Mouse (Mus musculus): ENCODE data around the gene Clstn1.

Gene Clstn1

GRCm38 (mm10) chr4:149586044-149586782 is at the start of gene Clstn1:
Clstn1 (plus strand) TSS chr4:149586468.
- DNase-seq (ENCODE audit: low spot score in 2 of 2) = peak in 1 of 2 experiments; percentile 51

DNA sequence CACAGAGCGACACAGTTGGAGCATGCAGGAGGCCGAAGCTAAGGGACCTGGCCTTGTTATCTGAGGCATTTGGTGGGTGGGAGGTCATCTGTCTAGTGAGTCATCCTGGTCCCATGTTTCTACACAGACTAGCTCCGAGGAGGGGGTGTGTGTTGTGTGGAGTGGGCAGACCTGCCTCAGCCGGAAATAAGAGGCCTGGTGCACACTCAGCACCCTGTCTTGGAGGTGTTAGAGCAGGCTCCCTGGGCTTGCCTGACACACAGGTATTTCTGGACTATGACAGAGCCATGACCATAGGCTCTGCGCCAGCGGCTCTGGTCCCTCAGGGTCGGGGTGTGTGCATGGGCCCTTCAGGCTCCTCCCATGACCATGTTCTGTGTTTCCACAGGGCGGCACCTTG is 46.8 kb upstream of the Clstn1 start:
- DNase-seq (ENCODE audit: low spot score in 2 of 2) = peak; percentile 44 to 66

GRCm38 (mm10) chr4:149541935-149542334 is 44.3 kb upstream of the Clstn1 start:
- no peak for DNase-seq (ENCODE audit: low spot score in 2 of 2)

DNA sequence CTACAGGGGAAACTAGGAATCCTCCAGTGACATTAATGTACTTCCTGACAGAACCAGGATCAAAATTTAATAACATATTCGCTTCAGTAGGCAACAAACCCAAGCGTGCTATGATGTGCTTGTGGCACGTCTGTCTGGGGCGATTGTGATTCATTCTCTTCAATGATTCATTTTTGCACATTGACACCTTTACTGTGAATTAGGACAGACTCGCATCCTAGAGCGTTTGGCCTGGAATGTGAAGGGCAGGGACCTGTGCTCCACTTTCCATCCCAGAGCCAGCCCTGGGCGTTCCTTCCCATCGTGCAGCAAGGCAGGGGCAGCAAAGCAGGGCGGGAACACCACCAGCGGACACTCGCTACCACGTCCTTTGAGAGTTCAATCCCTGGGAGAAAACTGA is 43.8 kb upstream of the Clstn1 start:
- no peak for DNase-seq (ENCODE audit: low spot score in 2 of 2)

- peak; percentile 62 to 64 for DNase-seq (ENCODE audit: low spot score in 2 of 2)
Observed at GRCm38 (mm10) chr4:149542927-149543553, 43.2 kb upstream of the Clstn1 start.

GRCm38 (mm10) chr4:149544892-149545291 is 41.4 kb upstream of the Clstn1 start:
- DNase-seq (ENCODE audit: low spot score in 2 of 2) = no peak

DNA sequence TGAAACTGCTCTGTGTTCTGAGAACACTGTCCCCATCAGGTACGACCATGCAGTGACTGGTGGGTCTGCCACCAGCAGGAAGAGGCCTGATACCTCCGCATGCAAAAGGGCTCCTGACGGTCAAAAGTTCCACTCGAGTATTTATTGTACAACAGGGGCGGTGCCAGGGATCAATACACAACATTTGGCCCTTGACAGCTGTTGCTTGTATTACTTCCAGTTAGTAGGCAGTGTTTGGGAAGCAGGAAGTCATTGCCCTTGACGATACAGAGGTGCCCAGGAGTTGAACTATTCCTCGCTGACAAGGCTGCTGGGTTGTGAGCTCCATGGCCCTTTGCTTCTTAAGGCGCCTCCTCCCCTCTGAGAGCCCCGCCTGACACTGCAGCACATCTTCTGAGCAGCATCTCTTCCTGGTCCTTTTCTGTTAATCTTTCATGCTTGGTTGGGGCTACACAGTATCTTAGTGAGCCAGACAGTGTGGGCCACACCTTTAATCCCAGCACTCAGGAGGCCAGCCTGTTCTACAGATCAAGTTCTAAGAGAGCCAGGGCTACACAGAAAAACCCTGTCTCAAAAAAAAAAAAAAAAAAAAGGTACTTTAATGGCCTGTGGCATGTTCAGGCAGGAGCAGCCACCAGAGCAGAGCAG is 39.3 kb upstream of the Clstn1 start:
- no peak for DNase-seq (ENCODE audit: low spot score in 2 of 2)

GRCm38 (mm10) chr4:149547523-149547922 is 38.7 kb upstream of the Clstn1 start:
- peak; percentile 22 to 34 for DNase-seq (ENCODE audit: low spot score in 2 of 2)

DNA sequence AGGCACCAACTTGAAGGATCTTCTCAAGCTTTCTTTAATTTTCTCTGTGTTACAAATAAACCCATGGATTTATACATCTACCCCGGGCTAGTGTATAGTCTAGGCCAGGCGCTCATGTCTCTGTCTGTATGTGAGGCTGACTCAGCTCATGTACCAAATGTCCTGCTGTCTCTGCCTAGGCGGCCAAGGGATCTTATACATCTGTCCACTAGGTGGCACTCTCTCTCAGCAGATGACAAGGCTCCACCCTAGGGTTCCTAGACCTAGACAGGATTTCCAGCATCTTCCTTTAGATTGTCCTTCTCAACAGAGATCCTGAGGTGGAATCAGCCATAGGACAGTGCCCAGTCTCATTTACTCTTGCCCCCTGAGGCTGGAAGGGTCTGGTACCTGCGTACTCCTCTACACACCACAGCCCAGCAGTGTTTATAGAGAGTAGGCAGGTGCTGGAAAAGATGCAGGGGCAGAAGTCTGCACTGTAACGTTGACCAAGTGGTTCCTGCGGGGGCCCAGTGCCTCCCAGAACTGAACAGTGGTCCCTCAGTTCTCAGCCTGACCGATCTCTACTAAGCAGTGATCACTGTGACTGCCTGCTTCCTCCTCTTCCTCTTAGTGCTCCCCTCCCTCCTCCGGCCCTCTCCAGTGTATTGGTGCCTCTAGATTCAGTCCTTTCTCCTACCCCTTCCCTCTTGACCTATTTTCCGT is 36.9 kb upstream of the Clstn1 start:
- peak; percentile 52 to 73 for DNase-seq (ENCODE audit: low spot score in 2 of 2)

DNA sequence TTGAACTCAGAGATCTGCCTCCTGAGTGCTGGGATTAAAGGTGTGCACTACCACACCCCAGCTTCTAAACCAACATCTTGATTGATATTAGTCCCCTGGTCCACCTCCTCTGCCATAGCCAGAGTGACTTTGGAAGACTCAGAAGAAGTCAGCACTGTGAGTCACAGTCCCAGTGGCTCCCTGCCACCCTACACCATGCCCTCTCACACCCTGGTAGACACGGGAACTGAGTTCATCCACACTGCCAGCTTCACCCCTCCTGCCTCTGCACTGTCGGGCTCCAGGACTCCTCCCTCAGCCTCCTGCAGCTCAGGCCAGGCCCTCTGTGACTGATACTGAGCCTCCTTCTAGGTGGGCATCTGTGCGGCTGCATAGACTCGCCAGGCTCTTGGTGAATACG is 35.4 kb upstream of the Clstn1 start:
- no peak for DNase-seq (ENCODE audit: low spot score in 2 of 2)

- DNase-seq (ENCODE audit: low spot score in 2 of 2) = no peak
Observed at GRCm38 (mm10) chr4:149551696-149552095, 34.6 kb upstream of the Clstn1 start.

DNA sequence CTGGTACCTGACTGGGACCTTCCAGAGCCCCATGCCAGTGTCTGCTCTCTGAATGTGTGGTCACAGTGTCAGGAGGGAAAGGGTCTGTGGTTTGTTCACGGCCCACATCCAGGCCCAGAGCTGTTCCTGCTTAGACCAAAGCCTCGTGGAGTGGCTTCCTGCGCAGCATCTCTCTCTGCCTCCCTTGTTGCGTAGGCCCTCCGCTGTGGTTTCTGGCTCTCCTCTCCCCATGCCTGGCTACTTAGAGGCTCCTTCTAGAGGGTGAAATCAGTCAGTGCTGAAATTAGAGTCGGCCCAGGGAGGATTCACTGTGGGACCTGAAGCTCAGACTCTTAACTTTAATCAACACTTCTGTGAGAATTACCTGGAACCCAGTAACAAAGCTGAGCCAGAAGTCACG is 32.4 kb upstream of the Clstn1 start:
- no peak for DNase-seq (ENCODE audit: low spot score in 2 of 2)

GRCm38 (mm10) chr4:149556111-149556510 is 30.2 kb upstream of the Clstn1 start:
- DNase-seq (ENCODE audit: low spot score in 2 of 2) = no peak

DNA sequence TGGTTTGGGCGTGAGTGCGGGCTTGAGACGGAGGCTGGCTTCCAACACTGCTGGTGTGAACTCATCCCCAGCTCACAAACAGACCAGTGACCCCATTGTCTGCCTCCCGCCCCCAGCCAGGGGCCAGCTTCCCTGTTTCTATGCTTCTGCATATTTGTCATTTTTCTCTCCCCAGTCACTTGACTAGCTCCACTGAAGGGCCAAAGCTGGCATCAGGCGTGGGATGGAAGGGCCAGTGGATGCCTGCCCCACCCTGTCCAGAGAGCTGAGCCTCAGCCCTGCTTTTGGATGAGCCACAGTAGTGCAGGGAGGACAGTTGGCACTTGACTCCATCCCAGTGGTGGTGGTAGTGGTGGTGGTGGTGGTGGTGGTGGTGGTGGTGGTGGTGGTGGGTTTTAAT is 28.4 kb upstream of the Clstn1 start:
- no peak for DNase-seq (ENCODE audit: low spot score in 2 of 2)

- DNase-seq (ENCODE audit: low spot score in 2 of 2) = no peak
Observed at GRCm38 (mm10) chr4:149558389-149558788, 27.9 kb upstream of the Clstn1 start.

- DNase-seq (ENCODE audit: low spot score in 2 of 2) = no peak
Observed at GRCm38 (mm10) chr4:149561392-149561791, 24.9 kb upstream of the Clstn1 start.

DNA sequence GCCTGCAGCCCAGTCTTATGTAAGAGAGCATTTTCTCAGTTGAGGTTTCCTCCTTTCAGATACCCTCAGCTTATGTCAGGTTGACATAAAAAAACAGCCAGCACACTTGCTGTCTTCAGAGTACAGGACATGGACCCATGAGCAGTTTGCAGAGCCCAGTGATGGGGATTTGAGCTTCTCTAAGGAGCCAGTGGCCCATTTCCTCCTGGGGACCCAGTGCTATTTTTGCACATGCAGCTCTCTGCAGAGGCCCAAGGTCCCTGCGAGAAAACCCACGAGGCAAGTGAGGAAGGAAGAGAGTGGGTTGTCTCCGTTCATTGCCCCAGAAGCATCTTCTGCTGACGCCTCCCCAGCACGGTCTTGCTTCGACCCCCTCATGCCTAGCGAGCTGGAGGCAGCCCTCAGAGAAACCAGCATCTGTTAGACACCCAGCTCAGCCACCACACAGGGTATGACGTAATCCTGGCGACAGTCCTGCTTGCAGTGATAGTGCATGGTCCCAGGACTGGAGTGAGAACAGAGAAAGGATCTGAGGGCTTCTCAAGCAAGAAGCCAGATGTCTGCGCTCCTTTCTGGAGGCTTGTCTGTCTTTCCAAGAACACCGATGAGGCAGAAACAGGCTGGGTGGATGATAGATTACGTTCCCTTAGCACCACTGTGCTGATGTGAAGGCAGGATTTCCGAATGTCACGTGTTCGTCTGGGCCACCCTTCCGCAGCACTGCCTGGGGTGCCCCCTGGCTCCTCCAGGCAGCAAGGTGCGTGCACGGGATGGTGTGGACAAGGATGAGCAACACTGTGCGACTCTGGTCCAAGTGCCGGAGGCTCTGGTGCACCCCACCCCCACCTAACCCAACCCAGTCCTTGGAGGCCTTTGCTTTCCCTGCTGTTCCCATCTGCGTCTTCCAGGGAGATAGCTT is 24.0 kb upstream of the Clstn1 start:
- no peak for DNase-seq (ENCODE audit: low spot score in 2 of 2)

DNA sequence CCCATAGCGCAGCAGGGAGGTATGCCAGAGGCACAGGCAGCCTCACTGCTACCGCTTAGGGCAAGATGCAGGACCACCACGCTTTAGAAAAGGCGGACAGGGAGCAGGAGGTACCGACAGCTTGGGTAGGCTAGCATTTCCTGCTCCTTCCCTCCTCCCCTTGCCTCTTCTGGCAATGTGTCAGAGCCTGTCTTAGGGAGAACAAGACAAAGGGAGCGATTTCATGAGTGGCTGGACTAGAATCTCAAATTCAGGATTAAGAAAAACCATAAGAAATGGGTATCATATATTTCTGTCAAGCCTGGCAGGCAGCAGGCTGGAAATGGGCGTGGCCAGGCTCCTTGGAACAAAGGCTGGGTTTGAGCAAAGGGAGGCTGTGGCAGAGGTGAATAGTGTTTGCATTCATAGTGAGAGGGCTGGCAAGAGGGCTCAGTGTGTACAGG is 23.3 kb upstream of the Clstn1 start:
- no peak for DNase-seq (ENCODE audit: low spot score in 2 of 2)

GRCm38 (mm10) chr4:149563941-149564361 is 22.3 kb upstream of the Clstn1 start:
- no peak for DNase-seq (ENCODE audit: low spot score in 2 of 2)

DNA sequence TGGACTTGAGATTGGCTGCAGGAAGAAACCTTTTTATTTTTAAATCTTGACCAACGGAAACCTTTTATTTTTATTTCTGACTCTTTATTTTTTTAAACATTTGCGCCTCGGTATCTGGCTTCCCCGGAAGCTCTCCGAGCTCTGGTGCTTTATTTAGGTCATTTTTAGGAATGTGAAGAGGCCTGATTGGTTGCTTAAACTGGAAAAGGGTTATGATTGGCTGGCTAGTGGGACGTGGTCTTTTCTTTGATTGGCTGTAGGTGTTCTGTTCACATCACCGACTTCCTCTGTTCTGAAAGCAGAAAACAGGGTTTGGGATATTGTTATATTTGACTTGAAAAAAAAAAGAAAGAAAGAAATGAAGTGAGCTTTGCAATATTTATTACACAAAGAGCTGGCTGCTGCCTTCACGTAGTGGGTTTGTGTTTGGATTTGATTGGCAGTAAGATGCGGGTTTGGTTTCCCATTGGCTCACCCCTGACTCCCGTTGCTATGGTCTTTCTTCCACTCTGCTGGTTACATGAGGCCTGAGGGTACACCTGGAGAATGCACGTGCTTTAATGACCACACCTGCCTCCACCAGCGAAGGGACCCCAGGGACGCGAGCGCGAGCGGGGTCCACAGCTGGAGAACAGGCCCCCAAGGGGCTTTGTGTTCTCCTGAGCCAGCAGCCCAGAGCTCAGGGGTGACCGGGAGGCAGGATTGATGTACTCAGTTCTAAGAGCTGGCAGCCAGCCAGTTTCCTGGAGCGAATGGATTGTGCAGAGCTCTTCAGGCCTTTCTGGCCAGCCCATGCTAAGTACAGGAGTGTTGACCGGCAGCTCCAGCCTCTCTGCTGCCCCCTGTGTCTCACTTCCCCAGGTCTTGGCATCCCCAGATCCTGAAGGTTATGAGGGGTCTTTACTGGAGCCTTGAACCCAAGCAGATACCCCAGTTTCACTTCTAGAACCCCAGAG is 21.5 kb upstream of the Clstn1 start:
- no peak for DNase-seq (ENCODE audit: low spot score in 2 of 2)
